Mouse (Mus musculus) kidney, postnatal 10 days (tissue): Measurements from ENCODE around the gene Gsta2.
"Not testable (repeated sequence)": the region's sequence is repeated elsewhere in the genome, so short reads cannot be mapped to it uniquely, and the experiment has no call there.

ENCODE experiments used
- DNase-seq: peaks from one replicate; pipeline ENCODE4 v3.0.0; 2021; ENCODE audit warnings: mixed read lengths

Gene Gsta2

GRCm38 (mm10) chr9:78355611-78356010, at the start of gene Gsta2:
Gene Gsta2, minus strand, starts transcription at chr9:78355788.
- DNase-seq, result no peak

GRCm38 (mm10) chr9:78401596-78401995, 46.0 kb upstream of the Gsta2 start:
- no peak for DNase-seq

- DNase-seq, result no peak
Measured at GRCm38 (mm10) chr9:78400570-78400969, 45.0 kb upstream of the Gsta2 start.

- DNase-seq, result no peak
Measured at GRCm38 (mm10) chr9:78396517-78396916, 40.9 kb upstream of the Gsta2 start.

- DNase-seq, result peak; percentile 69
Measured at GRCm38 (mm10) chr9:78395630-78396351, 40.2 kb upstream of the Gsta2 start, which contains the start of gene Ddx43. Gene Ddx43, plus strand, starts transcription at chr9:78395777.

- DNase-seq, result no peak
Measured at GRCm38 (mm10) chr9:78395244-78395629, 39.6 kb upstream of the Gsta2 start.

- no peak for DNase-seq
Measured at GRCm38 (mm10) chr9:78394602-78395001, 39.0 kb upstream of the Gsta2 start.

- no peak for DNase-seq
Measured at GRCm38 (mm10) chr9:78393741-78394140, 38.2 kb upstream of the Gsta2 start.

- DNase-seq, result no peak
Measured at GRCm38 (mm10) chr9:78389981-78390380, 34.4 kb upstream of the Gsta2 start.

- no peak for DNase-seq
Measured at GRCm38 (mm10) chr9:78386947-78387346, 31.4 kb upstream of the Gsta2 start.

GRCm38 (mm10) chr9:78385893-78386292, 30.3 kb upstream of the Gsta2 start:
- DNase-seq, result peak; percentile 23

GRCm38 (mm10) chr9:78378113-78378785, 22.7 kb upstream of the Gsta2 start, which contains the start of gene Ooep:
Gene Ooep, minus strand, starts transcription at chr9:78378725.
- peak; percentile 28 for DNase-seq

GRCm38 (mm10) chr9:78377546-78377945, 22.0 kb upstream of the Gsta2 start:
- DNase-seq, result no peak

- no peak for DNase-seq
Measured at GRCm38 (mm10) chr9:78375486-78375885, 19.9 kb upstream of the Gsta2 start.

GRCm38 (mm10) chr9:78374885-78375389, 19.3 kb upstream of the Gsta2 start:
- DNase-seq, result no peak

GRCm38 (mm10) chr9:78374397-78374796, 18.8 kb upstream of the Gsta2 start:
- DNase-seq, result no peak

- DNase-seq, result no peak
Measured at GRCm38 (mm10) chr9:78372827-78373504, 17.4 kb upstream of the Gsta2 start.

GRCm38 (mm10) chr9:78371441-78371840, 15.9 kb upstream of the Gsta2 start:
- DNase-seq, result no peak

- DNase-seq, result no peak
Measured at GRCm38 (mm10) chr9:78369786-78370185, 14.2 kb upstream of the Gsta2 start.

- DNase-seq, result no peak
Measured at GRCm38 (mm10) chr9:78369349-78369748, 13.8 kb upstream of the Gsta2 start.

- no peak for DNase-seq
Measured at GRCm38 (mm10) chr9:78368671-78369293, 13.2 kb upstream of the Gsta2 start.

GRCm38 (mm10) chr9:78367959-78368358, 12.4 kb upstream of the Gsta2 start, which contains the start of gene Dppa5a:
Gene Dppa5a, minus strand, starts transcription at chr9:78368177.
- DNase-seq, result not testable (repeated sequence)
